Mouse (Mus musculus) retina, embryonic 14.5 days (tissue): ENCODE data around the gene Celsr1.
"Not testable (repeated sequence)": the region's sequence is repeated elsewhere in the genome, so short reads cannot be mapped to it uniquely, and the experiment has no call there.

Source experiments
- DNase-seq: peaks from one replicate; pipeline ENCODE4 v3.0.0-alpha.2; 2015; ENCODE audit warnings: low spot score

The Celsr1 gene

GRCm38 (mm10) chr15:85891971-85892370 lies 141.6 kb downstream of the Celsr1 start:
- DNase-seq = no peak

GRCm38 (mm10) chr15:85889235-85889634 lies 144.3 kb downstream of the Celsr1 start:
- no peak for DNase-seq

DNA sequence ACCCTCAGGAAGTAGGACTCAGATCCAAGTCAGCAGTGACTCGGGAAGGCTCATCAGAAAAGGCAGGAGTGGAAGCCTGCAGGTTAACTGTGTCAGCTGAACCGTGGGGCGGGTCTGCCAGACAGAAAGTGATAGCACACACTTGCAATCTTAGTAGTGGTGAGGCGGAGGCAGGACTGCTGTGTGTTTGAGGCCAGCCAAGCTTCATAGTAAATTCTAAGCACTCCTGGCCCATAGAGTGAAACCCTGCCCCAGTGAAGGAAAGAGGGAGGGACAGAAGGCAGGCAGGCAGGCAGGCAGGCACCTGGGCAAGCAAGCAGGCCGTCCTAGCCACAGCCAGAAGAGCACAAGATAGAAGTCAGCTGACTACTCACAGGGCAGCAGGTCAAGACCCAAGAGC lies 148.0 kb downstream of the Celsr1 start:
- no peak for DNase-seq

DNA sequence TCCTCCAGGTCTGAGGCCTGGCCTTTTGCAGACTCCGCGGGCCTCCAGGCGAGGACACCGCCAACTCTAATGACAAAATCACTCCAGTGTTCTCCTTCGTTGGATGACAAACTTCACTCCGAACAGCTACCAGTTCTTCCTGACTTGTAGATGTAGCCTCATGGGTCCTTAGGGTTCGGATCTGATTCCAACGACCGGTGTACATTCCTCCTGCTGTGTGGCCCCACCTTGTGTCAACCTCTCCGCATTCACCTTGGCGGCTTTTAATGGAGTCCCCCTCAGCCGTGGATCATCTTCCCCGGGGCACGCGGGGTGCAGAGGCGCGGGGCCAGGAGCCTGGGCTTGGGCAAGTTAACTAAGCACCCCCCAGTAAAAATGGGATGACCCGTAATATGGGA lies 154.1 kb downstream of the Celsr1 start:
- DNase-seq = no peak

- peak; percentile 95 for DNase-seq
Measured at GRCm38 (mm10) chr15:85878848-85879497, 154.6 kb downstream of the Celsr1 start, which contains the start of gene Trmu. TSS of gene Trmu (plus strand) at chr15:85879312.

DNA sequence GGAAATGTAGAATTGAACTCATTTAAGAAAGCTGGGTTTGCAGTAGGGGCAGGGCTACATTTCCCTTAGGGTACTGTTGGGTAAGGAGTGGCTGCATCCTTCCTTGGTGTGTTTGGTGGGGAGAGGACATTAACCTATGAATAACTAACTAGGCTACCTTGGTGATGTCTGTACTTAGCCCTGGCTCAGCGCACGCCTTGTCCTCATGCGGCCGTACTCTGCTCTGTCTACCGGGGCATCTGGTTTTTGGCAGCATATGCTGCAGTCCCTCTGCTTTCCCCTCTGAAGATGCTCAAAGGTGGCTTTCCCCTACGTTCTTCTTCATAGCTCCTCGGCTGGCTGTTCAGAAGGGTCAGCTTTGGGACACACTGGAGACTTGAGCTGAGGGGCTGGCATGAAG lies 156.2 kb downstream of the Celsr1 start:
- DNase-seq = no peak

GRCm38 (mm10) chr15:85867696-85868095 lies 165.9 kb downstream of the Celsr1 start:
- DNase-seq = peak; percentile 86

DNA sequence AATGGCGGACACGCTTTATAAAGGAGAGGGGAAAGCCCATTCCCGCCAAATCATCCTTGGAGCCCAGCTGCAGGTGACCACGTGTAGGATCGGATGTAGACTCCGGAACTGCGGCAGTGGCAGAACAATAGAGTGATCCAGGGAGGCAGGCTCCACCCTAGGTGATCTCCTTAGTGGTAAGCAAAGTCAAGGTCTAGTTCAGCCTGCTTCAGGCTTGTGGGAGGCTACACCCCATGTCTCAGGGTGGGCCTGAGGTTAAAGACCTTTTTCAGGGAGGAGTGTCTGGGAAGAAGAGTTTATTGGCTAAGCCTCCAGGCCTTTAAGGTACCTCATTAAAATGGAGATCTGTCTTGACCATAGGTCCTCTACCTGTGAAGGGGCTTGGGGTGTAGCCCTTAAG lies 167.7 kb downstream of the Celsr1 start:
- DNase-seq = not testable (repeated sequence)

GRCm38 (mm10) chr15:85859490-85860031 lies 174.0 kb downstream of the Celsr1 start, which contains the start of gene Gtse1:
TSS of gene Gtse1 (plus strand) at chr15:85859745.
- peak; percentile 98 for DNase-seq

DNA sequence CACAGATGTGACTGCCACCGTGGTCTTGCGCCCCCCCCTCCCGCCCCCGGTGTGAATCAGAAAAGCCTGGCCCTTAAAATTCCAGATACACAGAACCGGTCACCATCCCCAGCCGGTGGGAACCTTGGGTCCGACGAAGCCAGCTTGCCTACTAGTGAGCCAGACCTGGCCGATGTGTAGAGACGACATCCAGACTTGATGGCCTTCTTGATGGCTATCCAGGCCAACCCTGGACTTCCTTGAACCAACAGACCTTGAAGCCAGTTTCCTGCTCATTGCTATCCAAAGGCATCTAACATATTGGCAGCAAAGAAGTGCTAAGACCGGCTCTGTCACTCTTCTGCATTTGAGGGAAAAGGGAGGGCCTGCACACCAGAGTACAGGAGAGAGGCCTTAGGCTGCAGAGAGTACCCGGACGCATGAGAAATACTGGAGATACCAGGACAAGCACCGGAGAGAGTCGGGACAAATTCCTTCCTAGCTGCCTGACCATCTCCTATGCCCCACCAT lies 174.5 kb downstream of the Celsr1 start:
- no peak for DNase-seq

- no peak for DNase-seq
Measured at GRCm38 (mm10) chr15:85851656-85852392, 181.8 kb downstream of the Celsr1 start.
